Mouse (Mus musculus): Measurements from ENCODE around the gene 2310007B03Rik. TPM values are rescaled to one million over a fixed set of nuclear protein-coding genes. Genes with fewer than 3 reads are reported as not detected.
A peak's percentile ranks its signal among the peaks of the same experiment; 100 is the strongest.

The 2310007B03Rik gene
- polyA plus RNA-seq, 1 experiment from 2014 or later: 22.5 TPM

DNA sequence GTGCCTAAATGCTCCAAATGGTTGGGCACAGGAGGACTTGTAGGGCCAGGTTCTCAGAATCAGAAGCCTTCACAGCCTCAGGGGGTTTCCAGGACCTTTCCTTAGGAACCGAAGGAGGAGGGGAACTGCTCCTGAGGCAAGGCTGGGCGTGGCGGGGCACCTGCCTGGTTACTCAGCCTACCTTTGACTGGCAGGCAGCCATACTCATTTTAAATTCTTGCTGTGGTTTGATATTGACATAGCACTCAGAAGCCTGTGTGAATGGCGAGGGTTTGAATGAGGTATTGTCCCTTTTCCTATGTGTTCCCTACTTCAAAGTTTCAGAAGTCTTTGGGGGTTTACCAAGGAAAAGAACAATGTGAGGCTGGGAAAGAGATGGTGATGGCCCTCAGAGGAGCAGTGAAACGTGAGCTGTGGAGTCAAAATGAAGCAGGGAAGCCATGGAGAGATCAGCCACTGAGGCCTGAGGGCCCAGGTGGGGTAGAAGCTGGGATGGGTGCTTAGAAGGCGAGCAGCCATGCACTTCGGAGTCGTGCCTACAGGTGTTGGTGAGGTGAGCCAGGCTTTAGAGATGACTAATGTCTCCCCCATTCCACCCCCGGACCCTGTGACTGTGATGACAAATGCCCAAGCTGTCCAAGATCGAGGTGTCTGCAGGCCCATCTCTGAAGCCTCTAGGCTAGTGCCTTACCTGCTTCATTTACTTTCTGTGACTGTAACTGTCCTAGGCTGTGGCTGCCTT, 30.3 kb downstream of the 2310007B03Rik start:
- Histone ChIP-seq H3K27me3 (replicated peaks; ENCODE audit: control insufficient read depth, insufficient read depth, low read length) (no peaks in the 10 kb centered on the region), H3K4me3 (ENCODE audit: low read depth, low read length) (no peak overlapping the region)
- no peak for TF ChIP-seq CTCF (IDR thresholded peaks at IDR 0.05; ENCODE audit: low read depth)

DNA sequence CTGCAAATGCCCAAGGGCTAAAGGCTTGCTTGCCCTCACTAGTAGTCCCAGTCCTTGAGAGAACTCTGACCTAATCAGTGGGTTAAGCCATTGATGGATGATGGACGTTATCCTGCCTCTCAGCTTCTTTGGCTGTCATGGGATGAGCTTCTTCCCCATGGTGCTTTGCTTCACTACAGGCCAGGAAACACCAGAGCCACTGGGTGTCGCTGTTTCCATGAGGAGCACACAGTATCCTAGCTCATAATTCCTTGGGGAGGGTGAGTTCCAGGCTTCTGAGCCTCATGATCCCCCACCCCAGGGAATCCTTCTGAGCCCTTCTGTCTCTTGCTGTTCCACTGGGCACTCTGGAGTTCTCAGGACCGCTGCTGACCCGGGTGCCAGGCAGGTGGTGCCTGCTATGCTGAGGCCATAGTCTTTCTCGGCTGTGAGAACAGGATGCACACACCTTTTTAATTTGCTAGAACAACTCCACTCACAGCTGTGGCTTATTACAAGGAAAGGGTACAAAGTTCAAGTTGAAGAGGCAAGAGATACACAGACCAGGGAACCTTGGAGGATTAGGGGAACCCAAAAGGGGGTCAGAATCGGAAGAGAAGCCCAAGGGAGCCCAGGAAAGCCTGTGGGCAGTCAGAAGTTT, 31.9 kb downstream of the 2310007B03Rik start:
- H3K27ac ChIP-seq (ENCODE audit: low read depth, low read length): no peak overlapping the region
- peak overlapping the region; percentile 38 for H3K4me2 ChIP-seq (replicated peaks; ENCODE audit: low read depth)
- no peaks in the 10 kb centered on the region for H3K36me3 ChIP-seq (ENCODE audit: control insufficient read depth, insufficient read depth)
- no peaks in the 10 kb centered on the region for H3K27me3 ChIP-seq (replicated peaks; ENCODE audit: control insufficient read depth, insufficient read depth, low read length)
- WGBS: 23% methylated on average over 6 of the region's 6 CpGs
- no peak overlapping the region for H3K9ac ChIP-seq (ENCODE audit: low read depth, low read length)
- TF ChIP-seq CTCF (IDR thresholded peaks at IDR 0.05; ENCODE audit: low read depth): peak; percentile 93
- H3K9me3 ChIP-seq (ENCODE audit: control insufficient read depth): no peaks in the 10 kb centered on the region
- ATAC-seq: peak; percentile 73
- no peak overlapping the region for H3K4me3 ChIP-seq (ENCODE audit: low read depth, low read length)
- no peaks in the 10 kb centered on the region; the same call in 1 of the 2 replicates for H3K4me1 ChIP-seq (replicated peaks; ENCODE audit: control insufficient read depth, insufficient read depth, low read length)

More for the DNA sequence above, 30.3 kb downstream of the 2310007B03Rik start:
- no peaks in the 10 kb centered on the region for H3K36me3 ChIP-seq (ENCODE audit: control insufficient read depth, insufficient read depth)
- H3K4me2 ChIP-seq (replicated peaks; ENCODE audit: low read depth): no peak overlapping the region
- ATAC-seq: no peak
- no peak overlapping the region for H3K9ac ChIP-seq (ENCODE audit: low read depth, low read length)
- H3K4me1 ChIP-seq (replicated peaks; ENCODE audit: control insufficient read depth, insufficient read depth, low read length): no peaks in the 10 kb centered on the region; the same call in 1 of the 2 replicates
- H3K9me3 ChIP-seq (ENCODE audit: control insufficient read depth): no peaks in the 10 kb centered on the region
- H3K27ac ChIP-seq (ENCODE audit: low read depth, low read length): no peak overlapping the region
- WGBS: 55% methylated on average over 10 of the region's 10 CpGs

DNA sequence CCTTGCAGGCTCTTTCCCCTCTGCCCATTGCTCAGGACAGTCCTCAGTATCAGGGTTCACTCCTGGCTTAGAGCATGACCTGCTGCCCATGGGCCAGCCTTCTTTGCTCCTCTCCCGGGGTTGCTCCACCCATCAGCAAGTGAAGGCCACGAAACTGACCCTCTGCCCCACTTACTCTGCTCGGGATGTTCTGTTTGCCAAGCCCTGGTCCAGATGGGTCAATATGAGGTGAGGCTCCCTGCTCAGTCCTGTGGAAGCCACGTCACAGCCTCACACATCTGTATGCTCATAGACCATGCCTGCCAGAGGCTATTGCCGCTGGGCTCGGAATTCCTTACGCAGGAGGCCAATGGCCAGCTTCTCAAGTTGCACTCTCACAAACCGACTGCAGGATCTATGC, 32.5 kb downstream of the 2310007B03Rik start:
- Histone ChIP-seq H3K4me3 (ENCODE audit: low read depth, low read length) (no peak overlapping the region), H3K9ac (ENCODE audit: low read depth, low read length) (no peak overlapping the region), H3K4me2 (replicated peaks; ENCODE audit: low read depth) (no peak overlapping the region), H3K4me1 (replicated peaks; ENCODE audit: control insufficient read depth, insufficient read depth, low read length) (no peaks in the 10 kb centered on the region; the same call in 1 of the 2 replicates), H3K27ac (ENCODE audit: low read depth, low read length) (no peak overlapping the region), H3K27me3 (replicated peaks; ENCODE audit: control insufficient read depth, insufficient read depth, low read length) (no peaks in the 10 kb centered on the region), H3K36me3 (ENCODE audit: control insufficient read depth, insufficient read depth) (no peaks in the 10 kb centered on the region), H3K9me3 (ENCODE audit: control insufficient read depth) (no peaks in the 10 kb centered on the region)
- ATAC-seq: no peak
- WGBS: 85% methylated on average over 8 of the region's 8 CpGs
- TF ChIP-seq CTCF (IDR thresholded peaks at IDR 0.05; ENCODE audit: low read depth): no peak

DNA sequence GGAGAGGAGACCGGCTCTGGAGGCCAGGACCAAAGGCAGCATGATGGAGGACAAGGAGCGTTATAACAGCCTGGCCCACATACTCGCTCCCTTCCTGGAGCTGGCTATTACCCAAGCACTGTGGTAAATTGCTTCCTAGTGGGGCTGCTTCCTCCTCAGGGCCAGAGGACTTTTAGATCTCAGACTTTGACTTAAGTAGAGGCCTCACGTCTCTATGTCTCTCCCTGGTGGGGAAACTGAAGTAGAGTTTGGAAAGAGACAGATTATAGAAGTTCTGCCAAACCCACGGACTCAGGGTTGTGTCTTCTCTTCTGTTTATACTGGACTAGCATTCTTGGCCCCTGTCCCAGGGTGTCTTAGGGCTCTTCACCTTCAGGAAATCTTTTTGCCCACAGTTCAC, 35.5 kb downstream of the 2310007B03Rik start:
- Histone ChIP-seq H3K27me3 (replicated peaks; ENCODE audit: control insufficient read depth, insufficient read depth, low read length) (no peaks in the 10 kb centered on the region), H3K4me3 (ENCODE audit: low read depth, low read length) (no peak overlapping the region), H3K36me3 (ENCODE audit: control insufficient read depth, insufficient read depth) (no peaks in the 10 kb centered on the region), H3K4me2 (replicated peaks; ENCODE audit: low read depth) (no peak overlapping the region), H3K9ac (ENCODE audit: low read depth, low read length) (no peak overlapping the region), H3K27ac (ENCODE audit: low read depth, low read length) (no peak overlapping the region), H3K9me3 (ENCODE audit: control insufficient read depth) (no peaks in the 10 kb centered on the region), H3K4me1 (replicated peaks; ENCODE audit: control insufficient read depth, insufficient read depth, low read length) (no peaks in the 10 kb centered on the region)
- peak; percentile 73 for TF ChIP-seq CTCF (IDR thresholded peaks at IDR 0.05; ENCODE audit: low read depth)
- no peak for ATAC-seq
- 37% methylated on average over 5 of the region's 5 CpGs for WGBS

DNA sequence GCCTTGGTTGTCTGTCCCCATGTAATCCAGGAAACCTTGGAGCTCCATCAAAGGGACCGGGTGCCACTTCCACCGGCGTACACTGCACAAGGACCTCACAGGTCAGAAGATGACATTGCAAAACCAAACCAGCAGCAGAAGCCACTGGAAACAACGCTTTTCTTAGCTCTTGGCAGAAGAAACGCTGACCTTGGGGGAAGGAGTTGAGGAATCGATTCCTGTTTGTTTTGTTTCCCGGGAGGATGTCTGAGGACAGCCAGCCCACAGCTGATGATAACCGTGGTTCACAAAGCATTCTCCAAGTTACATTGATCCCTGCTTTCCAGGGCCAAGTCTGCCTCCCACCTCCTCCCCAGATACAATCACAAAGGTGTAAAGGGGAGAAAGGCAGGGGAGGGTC, 36.7 kb downstream of the 2310007B03Rik start:
- Histone ChIP-seq H3K9me3 (ENCODE audit: control insufficient read depth) (no peaks in the 10 kb centered on the region), H3K27me3 (replicated peaks; ENCODE audit: control insufficient read depth, insufficient read depth, low read length) (no peaks in the 10 kb centered on the region), H3K9ac (ENCODE audit: low read depth, low read length) (no peak overlapping the region), H3K27ac (ENCODE audit: low read depth, low read length) (no peak overlapping the region), H3K4me3 (ENCODE audit: low read depth, low read length) (no peak overlapping the region), H3K4me2 (replicated peaks; ENCODE audit: low read depth) (no peak overlapping the region), H3K36me3 (ENCODE audit: control insufficient read depth, insufficient read depth) (no peaks in the 10 kb centered on the region), H3K4me1 (replicated peaks; ENCODE audit: control insufficient read depth, insufficient read depth, low read length) (no peaks in the 10 kb centered on the region)
- ATAC-seq: no peak
- WGBS: 50% methylated on average over 8 of the region's 8 CpGs
- TF ChIP-seq CTCF (IDR thresholded peaks at IDR 0.05; ENCODE audit: low read depth): no peak

DNA sequence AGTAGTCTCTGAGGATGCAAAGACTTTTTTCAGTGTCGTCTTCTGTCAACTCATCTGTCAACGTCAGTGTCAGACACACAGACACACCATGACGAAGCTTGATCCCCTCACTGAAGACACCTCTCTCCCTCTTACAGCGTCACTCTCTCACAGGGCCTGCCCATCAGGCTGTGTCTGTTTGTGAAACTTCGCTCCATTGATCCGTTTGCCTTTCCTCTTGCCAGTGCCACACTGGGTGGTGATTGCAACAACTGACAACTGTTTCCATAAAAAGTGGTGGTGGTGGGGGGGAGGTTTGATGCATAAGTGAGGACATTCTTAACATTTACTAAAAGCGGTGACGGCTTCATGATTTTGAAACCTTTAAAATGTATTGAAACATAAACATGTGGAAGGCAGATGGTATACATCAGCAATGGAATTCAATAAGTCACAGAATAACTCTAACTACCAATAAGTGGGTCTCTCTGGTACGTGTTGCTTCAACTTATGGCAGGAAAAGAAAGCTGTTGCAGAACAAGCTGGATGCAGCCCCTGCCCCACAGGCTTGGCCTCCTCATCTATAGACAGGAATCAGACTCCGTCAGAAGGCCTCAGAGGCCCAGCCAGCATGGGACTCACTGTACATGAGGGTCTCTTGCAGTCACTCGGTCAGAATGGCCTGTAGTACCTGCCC, 37.4 kb downstream of the 2310007B03Rik start:
- no peak for TF ChIP-seq CTCF (IDR thresholded peaks at IDR 0.05; ENCODE audit: low read depth)
- Histone ChIP-seq H3K27me3 (replicated peaks; ENCODE audit: control insufficient read depth, insufficient read depth, low read length) (no peaks in the 10 kb centered on the region), H3K27ac (ENCODE audit: low read depth, low read length) (no peak overlapping the region), H3K36me3 (ENCODE audit: control insufficient read depth, insufficient read depth) (no peaks in the 10 kb centered on the region), H3K4me1 (replicated peaks; ENCODE audit: control insufficient read depth, insufficient read depth, low read length) (no peaks in the 10 kb centered on the region), H3K4me2 (replicated peaks; ENCODE audit: low read depth) (no peak overlapping the region), H3K4me3 (ENCODE audit: low read depth, low read length) (no peak overlapping the region), H3K9ac (ENCODE audit: low read depth, low read length) (no peak overlapping the region), H3K9me3 (ENCODE audit: control insufficient read depth) (no peaks in the 10 kb centered on the region)
- no peak for ATAC-seq
- 67% methylated on average over 11 of the region's 11 CpGs for WGBS

Measured in intestine, postnatal 0 days (tissue).